Mouse (Mus musculus): ENCODE measurements around the gene St6gal1.

GRCm38 (mm10) chr16:23370724-23371123 is 146.2 kb downstream of the St6gal1 start:
- no peak for TF ChIP-seq CTCF (IDR thresholded peaks at IDR 0.05; ENCODE audit: control insufficient read depth, insufficient read depth, low read length)
- no peak for TF ChIP-seq POLR2A (IDR thresholded peaks at IDR 0.05; ENCODE audit: borderline replicate concordance, control insufficient read depth, low read depth, low read length)

Measured in bone marrow, adult 2 months (tissue).